Mouse (Mus musculus) spleen, adult 2 months (tissue): ENCODE results near the gene Kiss1r.

Source experiments
- CTCF ChIP-seq: fragments of 200-500 bp; IDR thresholded peaks from 2 replicates; pipeline ENCODE4 v1.5.1; 2011; ENCODE audit warnings: mild to moderate bottlenecking, inconsistent platforms; ENCODE audit not compliant: insufficient read depth, insufficient read length, insufficient replicate concordance; ENCODE audit errors: extremely low read depth
- POLR2A ChIP-seq: fragments of 200-500 bp; IDR thresholded peaks from 2 replicates; pipeline ENCODE4 v1.6.1; 2011; ENCODE audit warnings: low read depth, low read length, inconsistent platforms

DNA sequence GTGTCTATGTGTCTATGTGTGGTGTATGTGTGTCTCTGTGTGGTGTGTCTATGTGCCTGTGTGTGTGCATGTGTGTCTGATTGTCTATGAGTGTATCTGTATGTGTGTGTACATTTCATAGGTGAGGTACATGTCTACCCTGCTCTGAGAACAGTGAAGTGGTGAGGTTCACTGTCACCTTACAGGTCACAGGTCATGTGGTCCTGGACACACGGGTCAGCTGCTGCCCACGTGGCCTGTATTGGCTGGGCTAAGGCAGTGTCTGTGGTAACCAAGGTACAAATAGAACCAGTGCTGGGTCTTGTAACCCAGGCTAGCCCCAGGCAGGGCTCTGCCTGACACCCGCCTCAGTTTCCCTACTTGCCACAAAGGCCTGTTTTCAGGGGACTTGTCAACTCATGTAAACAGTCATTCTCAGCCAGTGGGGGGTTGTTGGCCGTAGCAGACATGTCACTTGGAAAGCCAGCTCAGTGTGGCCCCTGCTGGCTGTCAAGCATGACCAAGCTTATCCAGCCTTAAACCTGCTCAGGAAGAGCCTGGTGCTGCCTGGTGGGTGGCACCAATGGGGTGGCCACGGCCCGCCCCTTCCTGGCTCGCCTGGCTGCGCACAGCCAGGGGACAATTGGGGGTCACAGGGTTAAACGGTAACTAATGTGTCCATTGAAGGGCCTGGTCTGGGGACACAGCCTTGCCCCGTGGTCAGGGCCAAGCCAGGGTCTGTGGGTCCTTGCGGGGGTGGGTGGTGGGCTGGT, 21.2 kb downstream of the Kiss1r start:
- TF ChIP-seq CTCF (no peak), POLR2A (no peak)
